Mouse (Mus musculus) stomach, postnatal 0 days (tissue): ENCODE measurements around the gene Fitm2. TPM values are rescaled to one million over a fixed set of nuclear protein-coding genes. Genes with fewer than 3 reads are reported as not detected.

Experiments
- ATAC-seq: fragments of 200-750 bp; cut with Nextera tagmentation; 2 replicates; pipeline ENCODE4 v1.8.0; 2017; ENCODE audit not compliant: low FRiP score, low TSS enrichment
- DNase-seq: peaks from one replicate; pipeline ENCODE4 v3.0.0-alpha.2; 2016; ENCODE audit warnings: low spot score
- H3K27ac ChIP-seq: fragments of 300-500 bp; sonication (generic); replicated peaks from 2 replicates; pipeline ENCODE4 v1.5.1; 2014; ENCODE audit warnings: mild to moderate bottlenecking, control low read depth
- H3K27me3 ChIP-seq: fragments of 300-500 bp; sonication (generic); 2 replicates; pipeline ENCODE4 v1.6.1; 2014; ENCODE audit warnings: low read length; ENCODE audit not compliant: control insufficient read depth, insufficient read depth
- H3K36me3 ChIP-seq: fragments of 300-500 bp; sonication (generic); 2 replicates; pipeline ENCODE4 v1.6.1; 2014; ENCODE audit warnings: low read length, mixed read lengths; ENCODE audit not compliant: control insufficient read depth, insufficient read depth
- H3K4me1 ChIP-seq: fragments of 300-500 bp; sonication (generic); replicated peaks from 2 replicates; pipeline ENCODE4 v1.6.1; 2014; ENCODE audit warnings: antibody characterized with exemption; ENCODE audit not compliant: control insufficient read depth, insufficient read depth
- H3K4me2 ChIP-seq: fragments of 300-500 bp; sonication (generic); replicated peaks from 2 replicates; pipeline ENCODE4 v1.6.1; 2014; ENCODE audit warnings: low read depth, mild to moderate bottlenecking, control low read depth, moderate library complexity
- H3K4me3 ChIP-seq: fragments of 300-500 bp; sonication (generic); 2 replicates; pipeline ENCODE4 v1.5.1; 2014; ENCODE audit warnings: low read depth, low read length, control low read depth
- H3K9ac ChIP-seq: fragments of 300-500 bp; sonication (generic); 2 replicates; pipeline ENCODE4 v1.6.1; 2014; ENCODE audit warnings: mild to moderate bottlenecking, low read length, control low read depth, mixed read lengths
- H3K9me3 ChIP-seq: fragments of 300-500 bp; sonication (generic); 2 replicates; pipeline ENCODE4 v1.6.1; 2016; ENCODE audit warnings: low read length; ENCODE audit not compliant: control insufficient read depth
- CTCF ChIP-seq: IDR thresholded peaks from 2 replicates; pipeline ENCODE4 v1.5.1; 2016; ENCODE audit warnings: antibody characterized with exemption, low read depth, mild to moderate bottlenecking, moderate library complexity
- EP300 ChIP-seq: optimal IDR thresholded peaks from 2 replicates; pipeline ENCODE3; 2016; ENCODE audit warnings: antibody characterized with exemption
- WGBS: fragments of 180-500 bp; shearing (Covaris S2); extraction: QIAGEN DNeasy Blood & Tissue Kit; methylation state at CpG from one replicate; pipeline ENCODE4 v1.1.7; 2014; 5-methylcytosine and 5-hydroxymethylcytosine counted together
- polyA plus RNA-seq: library from polyadenylated mRNA; unstranded; fragments of >200 nt; fragmentation: Nextera tagmentation; extraction: Ambion mirVana; gene quantifications from 2 replicates; pipeline ENCODE4 v1.2.1, GENCODE M21; 2015

Fitm2 gene
- polyA plus RNA-seq, 1 experiment from 2014 or later = 11.2 TPM

DNA sequence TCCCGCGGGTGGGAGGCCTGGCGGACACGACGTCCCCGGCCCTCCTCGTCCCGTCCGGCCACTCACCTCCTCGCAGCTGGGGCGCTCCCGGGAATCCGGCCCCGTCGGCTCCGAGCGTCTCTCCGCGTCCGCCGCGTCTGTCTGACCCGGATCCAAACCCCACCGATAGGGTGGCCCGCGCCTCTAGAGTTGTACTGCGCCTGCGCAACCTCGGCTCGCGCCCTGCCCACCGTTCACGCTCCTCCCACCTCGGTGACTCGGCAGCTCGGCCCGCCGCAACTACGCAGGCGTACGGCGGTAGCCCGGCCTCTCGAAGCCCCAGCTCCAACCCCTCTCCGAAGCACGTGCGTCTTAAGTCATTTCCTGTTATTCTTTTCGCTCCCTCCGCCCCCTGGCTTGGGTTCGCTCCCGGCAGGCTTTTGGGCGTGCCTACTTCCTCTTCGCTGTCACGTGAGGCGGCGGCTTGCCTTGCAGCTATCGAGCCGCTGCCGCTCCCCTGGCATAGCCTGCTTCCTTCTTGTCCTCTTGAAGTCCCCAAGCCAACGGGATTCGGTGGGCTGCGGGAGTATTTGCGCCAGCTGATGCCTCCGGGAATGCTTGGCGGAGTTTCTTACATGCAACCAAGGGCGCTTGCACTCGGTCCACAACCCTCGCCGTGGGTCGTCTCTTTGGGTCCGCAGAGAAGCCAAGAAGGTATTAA lies 52.9 kb downstream of the Fitm2 start:
- peak; percentile 99 for DNase-seq
- H3K27ac ChIP-seq = peak overlapping the region; percentile 91
- H3K9ac ChIP-seq = peak overlapping the region; percentile 89
- TF ChIP-seq EP300 (no peak), CTCF (peak; percentile 57)
- WGBS = under 1% methylated on average over 69 of the region's 71 CpGs
- peaks cover 4% of the 10 kb centered on the region; the same call in 1 of the 2 replicates for H3K36me3 ChIP-seq
- H3K4me1 ChIP-seq = peaks cover 3% of the 10 kb centered on the region; the same call in 1 of the 2 replicates
- peak overlapping the region; percentile 97 for H3K4me3 ChIP-seq
- peak; percentile 98 for ATAC-seq
- H3K9me3 ChIP-seq = no peaks in the 10 kb centered on the region
- H3K27me3 ChIP-seq = no peaks in the 10 kb centered on the region
- H3K4me2 ChIP-seq = peak overlapping the region; percentile 67

DNA sequence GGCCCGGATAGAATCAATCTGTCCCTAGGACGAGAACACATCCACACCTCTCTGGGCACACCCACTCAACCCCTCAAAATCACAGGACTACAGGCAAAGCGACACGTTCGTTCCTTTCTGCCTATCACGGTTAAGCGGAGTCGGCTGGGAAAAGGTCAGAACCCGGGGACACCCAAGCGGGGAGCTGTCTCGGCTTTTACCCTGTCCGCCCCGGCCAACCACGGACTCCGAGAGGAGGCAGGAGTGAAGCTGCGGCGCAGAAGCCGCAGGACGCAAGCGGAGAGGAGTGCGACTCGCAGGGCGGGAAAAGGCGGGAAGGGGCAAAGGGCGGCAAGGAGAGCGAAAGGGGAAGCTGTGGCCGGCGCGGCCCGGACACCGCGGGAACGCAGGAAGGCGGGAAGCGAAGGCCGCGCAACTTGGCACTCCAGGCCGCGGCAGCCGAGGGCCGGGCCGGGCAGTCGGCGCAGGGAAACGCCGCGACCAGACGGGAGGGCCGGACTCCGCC lies 53.5 kb downstream of the Fitm2 start:
- H3K27me3 ChIP-seq = no peaks in the 10 kb centered on the region
- H3K27ac ChIP-seq = peak overlapping the region; percentile 91
- H3K4me1 ChIP-seq = peaks cover 3% of the 10 kb centered on the region; the same call in 1 of the 2 replicates
- H3K36me3 ChIP-seq = peaks cover 5% of the 10 kb centered on the region; the same call in 1 of the 2 replicates
- WGBS = under 1% methylated on average over 46 of the region's 50 CpGs
- peak; percentile 69 for DNase-seq
- H3K4me2 ChIP-seq = peak overlapping the region; percentile 51
- ATAC-seq = no peak; the same call in 1 of the 2 replicates
- H3K9ac ChIP-seq = peak overlapping the region; percentile 89
- no peaks in the 10 kb centered on the region for H3K9me3 ChIP-seq
- TF ChIP-seq CTCF (no peak), EP300 (no peak)
- peak overlapping the region; percentile 97 for H3K4me3 ChIP-seq

DNA sequence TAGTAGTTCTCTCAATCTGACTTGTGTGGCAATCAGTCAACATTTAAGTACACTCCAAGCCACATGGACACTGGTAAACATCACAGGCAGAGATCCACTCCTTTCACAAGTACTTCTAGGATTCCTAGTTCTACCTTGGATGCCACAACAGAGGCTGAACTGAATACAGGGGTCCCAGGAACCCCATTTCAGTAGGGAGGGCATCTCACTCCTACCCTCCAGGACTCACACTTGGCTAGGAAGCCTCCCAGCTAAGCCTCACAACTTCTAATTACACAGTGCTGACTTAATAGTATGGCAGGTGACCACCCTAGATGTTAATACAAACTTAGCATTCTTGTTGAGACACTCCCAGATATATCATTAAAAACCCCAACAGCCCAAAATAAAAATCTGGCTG lies 54.6 kb downstream of the Fitm2 start:
- Histone ChIP-seq H3K9me3 (no peaks in the 10 kb centered on the region), H3K36me3 (peaks cover 3% of the 10 kb centered on the region; the same call in 1 of the 2 replicates), H3K4me1 (peaks cover 3% of the 10 kb centered on the region; the same call in 1 of the 2 replicates), H3K27me3 (no peaks in the 10 kb centered on the region), H3K27ac (no peak overlapping the region), H3K9ac (peak overlapping the region; percentile 89; the same call in 1 of the 2 replicates), H3K4me3 (peak overlapping the region; percentile 97), H3K4me2 (peak overlapping the region; percentile 51)
- TF ChIP-seq CTCF (no peak), EP300 (no peak)
- DNase-seq (no peak), ATAC-seq (no peak)

DNA sequence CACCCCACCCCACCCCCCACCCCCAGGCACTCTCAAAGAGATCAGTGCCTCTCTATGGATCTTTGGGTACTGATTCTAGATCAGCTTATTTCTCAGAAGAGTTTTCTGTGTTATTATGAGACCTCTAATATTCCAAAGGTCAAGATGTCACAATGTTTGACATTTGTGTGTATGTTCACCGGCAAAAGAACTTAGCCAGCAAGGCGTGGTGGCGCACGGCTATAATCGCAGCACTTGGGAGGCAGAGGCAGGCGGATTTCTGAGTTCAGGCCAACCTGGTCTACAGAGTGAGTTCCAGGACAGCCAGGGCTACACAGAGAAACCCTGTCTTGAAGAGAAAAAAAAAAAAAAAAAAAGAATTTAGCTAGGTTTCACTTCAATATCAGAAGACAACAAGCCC lies 55.4 kb downstream of the Fitm2 start:
- Histone ChIP-seq H3K9me3 (no peaks in the 10 kb centered on the region), H3K4me1 (peaks cover 3% of the 10 kb centered on the region; the same call in 1 of the 2 replicates), H3K9ac (no peak overlapping the region), H3K36me3 (peaks cover 3% of the 10 kb centered on the region; the same call in 1 of the 2 replicates), H3K27ac (no peak overlapping the region), H3K4me2 (no peak overlapping the region), H3K4me3 (no peak overlapping the region), H3K27me3 (no peaks in the 10 kb centered on the region)
- ATAC-seq = no peak
- WGBS = 65% methylated on average over 6 of the region's 6 CpGs
- no peak for TF ChIP-seq EP300
- no peak for TF ChIP-seq CTCF
- DNase-seq = no peak

Other genes with a start within 250 kb of the Fitm2 start
- gene Jph2, start 74.6 kb downstream of the Fitm2 start, polyA plus RNA-seq = 13.6 and 13.9 TPM in 2 replicates
- 79.8 and 81.4 TPM in 2 replicates for gene Oser1, start 47.9 kb downstream of the Fitm2 start, polyA plus RNA-seq
- 1.9 and 2.7 TPM in 2 replicates for gene Gdap1l1, start 34.2 kb downstream of the Fitm2 start, polyA plus RNA-seq
- 0.23 and 0.40 TPM in 2 replicates for gene R3hdml, start 19.7 kb upstream of the Fitm2 start, polyA plus RNA-seq
- gene Hnf4a, start 34.2 kb upstream of the Fitm2 start, polyA plus RNA-seq = 24.2 and 27.7 TPM in 2 replicates
- 19.9 and 20.8 TPM in 2 replicates for gene Ttpal, start 129.7 kb upstream of the Fitm2 start, polyA plus RNA-seq
- 35.8 and 36.4 TPM in 2 replicates for gene Serinc3, start 172.5 kb upstream of the Fitm2 start, polyA plus RNA-seq
- 60.9 and 66.3 TPM in 2 replicates for gene Pkig, start 185.8 kb upstream of the Fitm2 start, polyA plus RNA-seq